Mouse (Mus musculus): ENCODE results near the gene Mfap5. TPM values are rescaled to one million over a fixed set of nuclear protein-coding genes. Genes with fewer than 3 reads are reported as not detected.
A peak's percentile ranks its signal among the peaks of the same experiment; 100 is the strongest.

Gene Mfap5
- polyA plus RNA-seq, 1 experiment from 2014 or later: 9.3 TPM

GRCm38 (mm10) chr6:122490929-122491512, 14.6 kb upstream of the Mfap5 start:
- H3K9me3 ChIP-seq (replicated peaks): no peaks in the 10 kb centered on the region
- H3K36me3 ChIP-seq: no peaks in the 10 kb centered on the region
- peaks cover 23% of the 10 kb centered on the region; the same call in 1 of the 2 replicates for H3K27me3 ChIP-seq (replicated peaks)
- WGBS: 24% methylated on average over 15 of the region's 15 CpGs
- no peak for ATAC-seq (ENCODE audit: insufficient number of reproducible peaks, low FRiP score)
- peak overlapping the region; percentile 65 for H3K9ac ChIP-seq
- H3K4me2 ChIP-seq: peak overlapping the region; percentile 74
- H3K4me3 ChIP-seq: peak overlapping the region; percentile 54
- H3K27ac ChIP-seq (ENCODE audit: poor library complexity, severe bottlenecking): peak overlapping the region; percentile 50; the same call in 1 of the 2 replicates
- H3K4me1 ChIP-seq (replicated peaks): peaks cover 27% of the 10 kb centered on the region

GRCm38 (mm10) chr6:122491557-122491956, 14.1 kb upstream of the Mfap5 start:
- Histone ChIP-seq H3K27ac (ENCODE audit: poor library complexity, severe bottlenecking) (peak overlapping the region; percentile 50; the same call in 1 of the 2 replicates), H3K9me3 (replicated peaks) (no peaks in the 10 kb centered on the region), H3K4me3 (peak overlapping the region; percentile 54), H3K4me2 (peak overlapping the region; percentile 74), H3K9ac (peak overlapping the region; percentile 65), H3K4me1 (replicated peaks) (peaks cover 32% of the 10 kb centered on the region), H3K36me3 (no peaks in the 10 kb centered on the region), H3K27me3 (replicated peaks) (peaks cover 19% of the 10 kb centered on the region; the same call in 1 of the 2 replicates)
- ATAC-seq (ENCODE audit: insufficient number of reproducible peaks, low FRiP score): peak; percentile 86
- WGBS: under 1% methylated on average over 16 of the region's 16 CpGs

- peaks cover 32% of the 10 kb centered on the region for H3K4me1 ChIP-seq (replicated peaks)
- no peaks in the 10 kb centered on the region for H3K9me3 ChIP-seq (replicated peaks)
- peaks cover 11% of the 10 kb centered on the region; the same call in 1 of the 2 replicates for H3K27me3 ChIP-seq (replicated peaks)
- no peaks in the 10 kb centered on the region for H3K36me3 ChIP-seq
- H3K4me2 ChIP-seq: no peak overlapping the region
- H3K27ac ChIP-seq (ENCODE audit: poor library complexity, severe bottlenecking): no peak overlapping the region
- ATAC-seq (ENCODE audit: insufficient number of reproducible peaks, low FRiP score): no peak
- H3K9ac ChIP-seq: no peak overlapping the region
- WGBS: 31% methylated on average over 6 of the region's 6 CpGs
- H3K4me3 ChIP-seq: no peak overlapping the region
Measured at GRCm38 (mm10) chr6:122492479-122492878, 13.2 kb upstream of the Mfap5 start.

- Histone ChIP-seq H3K9me3 (replicated peaks) (no peaks in the 10 kb centered on the region), H3K4me2 (no peak overlapping the region), H3K4me1 (replicated peaks) (peaks cover 32% of the 10 kb centered on the region), H3K27me3 (replicated peaks) (0 out of 2 replicates have a peak, but pooled peaks cover under 1% of the 10 kb centered on the region), H3K4me3 (no peak overlapping the region), H3K9ac (no peak overlapping the region), H3K36me3 (no peaks in the 10 kb centered on the region), H3K27ac (ENCODE audit: poor library complexity, severe bottlenecking) (no peak overlapping the region)
- ATAC-seq (ENCODE audit: insufficient number of reproducible peaks, low FRiP score): no peak
- WGBS: 42% methylated on average over 6 of the region's 6 CpGs
Measured at GRCm38 (mm10) chr6:122493799-122494472, 11.7 kb upstream of the Mfap5 start.

- peak; percentile 65; the same call in 1 of the 2 replicates for ATAC-seq (ENCODE audit: insufficient number of reproducible peaks, low FRiP score)
- WGBS: 6% methylated on average over 21 of the region's 21 CpGs
Measured at GRCm38 (mm10) chr6:122495082-122495881, 10.4 kb upstream of the Mfap5 start.

GRCm38 (mm10) chr6:122496501-122496900, 9.1 kb upstream of the Mfap5 start:
- Histone ChIP-seq H3K9ac (no peak overlapping the region), H3K4me3 (no peak overlapping the region), H3K36me3 (no peaks in the 10 kb centered on the region), H3K27ac (ENCODE audit: poor library complexity, severe bottlenecking) (peak overlapping the region; percentile 64; the same call in 1 of the 2 replicates), H3K9me3 (replicated peaks) (no peaks in the 10 kb centered on the region), H3K4me1 (replicated peaks) (peaks cover 28% of the 10 kb centered on the region), H3K27me3 (replicated peaks) (no peaks in the 10 kb centered on the region), H3K4me2 (no peak overlapping the region)
- no peak for ATAC-seq (ENCODE audit: insufficient number of reproducible peaks, low FRiP score)
- 26% methylated on average over 5 of the region's 5 CpGs for WGBS

More at GRCm38 (mm10) chr6:122495082-122495881, 10.4 kb upstream of the Mfap5 start:
- Histone ChIP-seq H3K36me3 (no peaks in the 10 kb centered on the region), H3K9me3 (replicated peaks) (no peaks in the 10 kb centered on the region), H3K4me3 (peak overlapping the region; percentile 18), H3K4me2 (peak overlapping the region; percentile 63), H3K27ac (ENCODE audit: poor library complexity, severe bottlenecking) (peak overlapping the region; percentile 64), H3K27me3 (replicated peaks) (no peaks in the 10 kb centered on the region), H3K4me1 (replicated peaks) (peaks cover 32% of the 10 kb centered on the region), H3K9ac (peak overlapping the region; percentile 49; the same call in 1 of the 2 replicates)

GRCm38 (mm10) chr6:122498661-122499060, 7.0 kb upstream of the Mfap5 start, which contains the start of gene Rimklb:
TSS of gene Rimklb (minus strand) at chr6:122498761.
- no peak within 1 kb of the TSS for H3K27ac ChIP-seq (ENCODE audit: poor library complexity, severe bottlenecking)
- H3K4me1 ChIP-seq (replicated peaks): peaks cover 23% of the 10 kb centered on the region
- H3K27me3 ChIP-seq (replicated peaks): no peaks in the 10 kb centered on the region
- no peak for ATAC-seq (ENCODE audit: insufficient number of reproducible peaks, low FRiP score)
- H3K9me3 ChIP-seq (replicated peaks): no peaks in the 10 kb centered on the region
- no peak within 1 kb of the TSS for H3K4me2 ChIP-seq
- no peaks in the 10 kb centered on the region for H3K36me3 ChIP-seq
- H3K9ac ChIP-seq: no peak within 1 kb of the TSS
- 73% methylated on average over 5 of the region's 5 CpGs for WGBS
- H3K4me3 ChIP-seq: no peak within 1 kb of the TSS

- WGBS: 72% methylated on average over 4 of the region's 4 CpGs
Measured at GRCm38 (mm10) chr6:122505041-122505440, 604 bp upstream of the Mfap5 start.

GRCm38 (mm10) chr6:122508494-122508893, 2.8 kb downstream of the Mfap5 start:
- Histone ChIP-seq H3K36me3 (no peaks in the 10 kb centered on the region), H3K9ac (no peak overlapping the region), H3K9me3 (replicated peaks) (no peaks in the 10 kb centered on the region), H3K27ac (ENCODE audit: poor library complexity, severe bottlenecking) (peak overlapping the region; percentile 51), H3K4me1 (replicated peaks) (peaks cover 10% of the 10 kb centered on the region; the same call in 1 of the 2 replicates), H3K4me2 (no peak overlapping the region), H3K27me3 (replicated peaks) (no peaks in the 10 kb centered on the region), H3K4me3 (no peak overlapping the region)
- WGBS: 62% methylated on average over 8 of the region's 8 CpGs
- ATAC-seq (ENCODE audit: insufficient number of reproducible peaks, low FRiP score): peak; percentile 81

More at GRCm38 (mm10) chr6:122505041-122505440, 604 bp upstream of the Mfap5 start:
- no peaks in the 10 kb centered on the region for H3K9me3 ChIP-seq (replicated peaks)
- no peak overlapping the region for H3K4me2 ChIP-seq
- no peak for ATAC-seq (ENCODE audit: insufficient number of reproducible peaks, low FRiP score)
- no peak overlapping the region for H3K27ac ChIP-seq (ENCODE audit: poor library complexity, severe bottlenecking)
- no peak overlapping the region for H3K4me3 ChIP-seq
- no peaks in the 10 kb centered on the region for H3K27me3 ChIP-seq (replicated peaks)
- H3K9ac ChIP-seq: no peak overlapping the region
- no peaks in the 10 kb centered on the region for H3K36me3 ChIP-seq
- 0 out of 2 replicates have a peak, but pooled peaks cover 4% of the 10 kb centered on the region for H3K4me1 ChIP-seq (replicated peaks)

- Histone ChIP-seq H3K9ac (no peak overlapping the region), H3K4me1 (replicated peaks) (peaks cover 10% of the 10 kb centered on the region; the same call in 1 of the 2 replicates), H3K9me3 (replicated peaks) (no peaks in the 10 kb centered on the region), H3K27ac (ENCODE audit: poor library complexity, severe bottlenecking) (no peak overlapping the region), H3K27me3 (replicated peaks) (no peaks in the 10 kb centered on the region), H3K4me2 (peak overlapping the region; percentile 8; the same call in 1 of the 2 replicates), H3K4me3 (no peak overlapping the region), H3K36me3 (no peaks in the 10 kb centered on the region)
- ATAC-seq (ENCODE audit: insufficient number of reproducible peaks, low FRiP score): peak; percentile 43; the same call in 1 of the 2 replicates
- WGBS: 47% methylated on average over 12 of the region's 12 CpGs
Measured at GRCm38 (mm10) chr6:122512914-122513878, 7.6 kb downstream of the Mfap5 start.

Measured in heart, embryonic 12.5 days (tissue).